Mouse (Mus musculus): ENCODE measurements around the gene Flywch2.

Gene Flywch2

GRCm38 (mm10) chr17:23785561-23786471, at the start of gene Flywch2:
TSS of gene Flywch2 (minus strand) at chr17:23786081.
- peak; percentile 90 for DNase-seq

DNA sequence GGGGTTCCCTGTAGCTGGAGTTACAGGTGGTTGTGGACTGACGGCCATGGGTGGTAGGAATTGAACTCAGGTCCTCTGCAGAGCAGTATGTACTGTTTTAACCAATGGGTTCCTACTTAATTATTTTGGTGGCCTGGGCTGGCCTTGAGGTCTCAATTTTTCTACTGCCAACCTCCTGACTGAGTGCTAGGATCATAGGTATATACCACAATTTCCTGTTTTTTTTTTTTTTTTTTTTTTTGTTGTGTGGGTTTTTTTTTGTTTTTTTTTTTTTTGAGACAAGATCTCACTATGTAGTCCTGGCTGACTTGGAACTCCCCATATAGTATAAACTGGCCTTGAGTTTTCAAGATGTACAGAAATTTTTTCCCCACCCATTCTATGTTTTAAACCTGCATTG, 45.3 kb upstream of the Flywch2 start:
- DNase-seq: no peak

GRCm38 (mm10) chr17:23829064-23829619, 43.3 kb upstream of the Flywch2 start, which contains the start of gene Elob:
TSS of gene Elob (minus strand) at chr17:23829136.
- DNase-seq: peak; percentile 93

GRCm38 (mm10) chr17:23828271-23829001, 42.6 kb upstream of the Flywch2 start:
- DNase-seq: no peak

- DNase-seq: no peak
Measured at GRCm38 (mm10) chr17:23825591-23825990, 39.7 kb upstream of the Flywch2 start.

DNA sequence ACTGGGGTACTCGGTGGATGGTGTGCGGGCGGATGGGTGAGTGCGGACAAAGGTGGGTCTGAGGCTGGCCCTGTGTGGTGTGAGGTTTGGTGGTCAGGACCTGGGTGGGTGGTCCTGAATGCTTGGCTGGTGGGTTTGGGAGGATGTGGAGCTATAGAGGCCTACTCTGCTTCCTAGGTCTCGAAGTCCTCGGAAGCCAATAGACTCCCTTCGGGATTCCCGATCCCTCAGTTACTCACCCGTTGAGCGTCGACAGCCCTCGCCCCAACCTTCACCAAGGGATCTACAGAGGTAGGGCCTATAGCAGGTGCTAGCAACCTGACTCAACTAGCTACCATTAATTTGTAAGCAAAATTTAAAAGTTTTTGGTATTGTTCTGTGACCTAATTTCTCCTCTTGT, 37.7 kb upstream of the Flywch2 start:
- DNase-seq: no peak

GRCm38 (mm10) chr17:23823018-23823417, 37.1 kb upstream of the Flywch2 start:
- no peak for DNase-seq

GRCm38 (mm10) chr17:23822094-23822493, 36.2 kb upstream of the Flywch2 start:
- DNase-seq: no peak

- no peak for DNase-seq
Measured at GRCm38 (mm10) chr17:23820731-23821130, 34.9 kb upstream of the Flywch2 start.

DNA sequence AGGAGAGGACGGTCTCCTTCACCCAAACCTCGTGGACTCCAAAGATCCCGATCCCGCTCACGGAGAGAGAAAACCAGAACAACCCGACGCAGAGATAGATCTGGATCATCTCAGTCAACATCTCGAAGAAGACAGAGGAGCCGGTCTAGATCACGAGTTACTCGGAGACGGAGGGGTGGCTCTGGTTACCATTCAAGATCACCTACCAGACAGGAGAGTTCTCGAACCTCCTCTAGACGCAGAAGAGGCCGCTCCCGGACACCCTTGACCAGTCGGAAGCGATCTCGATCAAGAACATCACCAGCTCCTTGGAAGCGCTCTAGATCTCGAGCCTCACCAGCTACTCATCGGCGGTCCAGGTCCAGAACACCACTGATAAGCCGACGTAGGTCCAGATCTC, 33.4 kb upstream of the Flywch2 start:
- no peak for DNase-seq

DNA sequence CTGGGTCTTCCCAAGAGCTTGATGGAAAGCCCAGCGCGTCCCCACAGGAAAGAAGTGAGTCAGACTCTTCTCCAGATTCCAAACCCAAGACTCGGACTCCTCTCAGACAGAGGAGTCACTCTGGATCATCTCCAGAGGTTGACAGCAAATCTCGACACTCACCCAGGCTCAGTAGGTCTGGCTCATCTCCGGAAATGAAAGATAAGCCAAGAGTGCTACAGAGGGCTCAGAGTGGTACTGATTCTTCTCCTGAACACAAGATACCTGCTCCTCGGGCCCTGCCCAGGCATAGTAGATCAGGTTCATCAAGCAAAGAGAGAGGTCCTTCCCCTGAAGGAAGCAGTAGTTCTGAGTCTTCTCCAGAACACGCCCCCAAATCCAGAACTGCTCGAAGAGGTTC, 32.7 kb upstream of the Flywch2 start:
- no peak for DNase-seq

DNA sequence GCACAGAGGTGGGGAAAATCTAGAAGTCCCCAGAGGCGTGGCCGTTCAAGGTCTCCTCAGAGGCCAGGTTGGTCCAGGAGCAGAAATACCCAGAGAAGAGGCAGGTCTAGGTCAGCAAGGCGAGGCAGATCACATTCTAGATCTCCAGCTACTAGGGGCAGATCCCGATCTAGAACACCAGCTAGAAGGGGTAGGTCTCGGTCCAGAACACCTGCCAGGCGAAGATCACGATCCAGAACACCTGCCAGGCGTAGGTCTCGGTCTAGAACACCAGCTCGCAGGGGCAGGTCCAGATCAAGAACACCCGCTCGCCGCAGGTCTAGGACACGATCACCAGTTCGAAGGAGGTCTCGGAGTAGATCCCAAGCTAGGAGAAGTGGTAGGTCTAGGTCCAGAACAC, 29.8 kb upstream of the Flywch2 start:
- DNase-seq: no peak

DNA sequence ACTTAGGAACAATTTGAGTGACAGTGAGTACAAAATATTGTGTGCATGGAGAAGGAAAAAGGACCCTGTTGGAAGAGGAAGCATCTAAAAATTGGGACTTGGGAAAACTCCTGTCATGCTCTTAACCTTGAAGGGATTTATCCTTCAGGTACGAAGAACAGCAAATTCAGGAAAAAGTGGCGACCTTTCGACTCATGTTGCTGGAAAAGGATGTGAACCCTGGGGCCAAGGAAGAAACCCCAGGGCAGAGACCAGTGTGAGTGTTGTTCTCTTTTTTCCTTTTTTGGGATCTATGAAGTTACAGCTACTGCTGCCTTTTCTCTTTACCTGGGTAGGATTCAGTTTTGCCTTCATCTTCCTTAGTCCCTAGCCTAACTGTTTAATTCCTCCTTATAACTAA, 22.0 kb upstream of the Flywch2 start:
- DNase-seq: no peak

GRCm38 (mm10) chr17:23806867-23807266, 21.0 kb upstream of the Flywch2 start:
- DNase-seq: peak; percentile 63

DNA sequence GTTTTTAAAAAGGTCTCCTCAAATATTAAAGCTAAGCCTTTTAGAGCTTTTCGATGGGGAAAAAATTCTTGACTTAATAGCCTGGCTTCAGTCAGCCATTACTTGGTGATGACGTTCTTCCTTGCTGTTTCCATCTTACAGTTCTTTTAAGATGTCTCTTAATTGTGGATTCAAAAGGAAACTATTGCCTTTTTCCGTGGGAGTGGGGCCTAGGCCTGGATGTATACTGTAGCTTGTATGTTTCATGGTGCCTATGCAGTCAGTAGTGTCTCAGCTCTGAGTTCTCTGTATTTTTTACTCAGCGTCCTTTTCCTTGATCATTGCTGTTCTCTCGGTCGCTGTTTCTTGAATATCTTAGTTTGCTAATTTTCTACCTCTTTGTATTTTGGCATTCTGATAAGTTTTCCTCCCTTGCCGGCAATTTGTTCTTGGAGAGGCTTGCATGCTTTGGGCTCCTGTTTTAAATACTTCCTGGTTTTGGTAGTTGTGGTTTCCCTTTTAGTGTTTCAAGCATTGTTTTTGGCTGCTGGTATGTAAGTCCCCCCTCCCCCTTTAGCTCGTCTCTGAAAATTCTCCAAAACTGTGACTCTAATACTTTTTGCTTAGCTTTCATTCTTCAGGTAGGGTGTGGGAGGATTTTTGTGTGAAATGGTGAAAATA, 18.7 kb upstream of the Flywch2 start:
- DNase-seq: no peak

DNA sequence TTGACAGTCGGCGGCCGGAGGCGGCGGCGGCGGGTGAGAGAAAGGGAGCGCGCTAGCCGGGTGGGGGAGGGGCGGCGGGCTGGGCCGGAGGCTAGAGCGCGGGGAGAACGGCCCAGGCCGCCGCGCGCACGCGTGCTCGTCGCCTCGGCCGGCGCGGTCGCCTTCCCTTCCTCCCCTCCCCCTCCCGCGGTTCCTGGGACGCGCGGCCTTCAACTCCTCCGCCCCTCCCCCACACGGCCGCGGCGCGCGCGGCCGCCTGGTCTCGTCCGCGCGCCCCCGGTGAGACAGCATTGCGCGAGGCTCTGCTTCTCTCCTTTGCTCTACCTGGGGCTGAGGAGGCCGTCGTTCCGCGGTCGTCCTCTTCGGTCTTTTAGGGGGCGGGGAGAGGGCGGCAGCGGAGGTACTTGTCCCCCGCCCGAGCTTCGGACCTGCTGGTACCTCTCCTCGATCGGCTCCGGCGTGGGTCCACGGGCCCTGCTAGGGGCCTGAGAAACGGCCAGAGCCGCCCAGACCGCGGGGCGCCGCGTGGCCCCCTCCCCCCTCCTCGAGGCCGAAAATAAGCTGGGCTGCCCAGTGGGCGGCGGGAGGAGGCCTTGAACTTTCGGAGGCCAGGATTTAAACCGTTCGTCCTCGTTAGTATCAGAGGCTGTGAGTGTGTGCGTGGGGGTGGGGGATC, 17.6 kb upstream of the Flywch2 start:
- DNase-seq: peak; percentile 91

GRCm38 (mm10) chr17:23802746-23803365, 17.0 kb upstream of the Flywch2 start:
- peak; percentile 99 for DNase-seq

- no peak for DNase-seq
Measured at GRCm38 (mm10) chr17:23801627-23802026, 15.7 kb upstream of the Flywch2 start.

DNA sequence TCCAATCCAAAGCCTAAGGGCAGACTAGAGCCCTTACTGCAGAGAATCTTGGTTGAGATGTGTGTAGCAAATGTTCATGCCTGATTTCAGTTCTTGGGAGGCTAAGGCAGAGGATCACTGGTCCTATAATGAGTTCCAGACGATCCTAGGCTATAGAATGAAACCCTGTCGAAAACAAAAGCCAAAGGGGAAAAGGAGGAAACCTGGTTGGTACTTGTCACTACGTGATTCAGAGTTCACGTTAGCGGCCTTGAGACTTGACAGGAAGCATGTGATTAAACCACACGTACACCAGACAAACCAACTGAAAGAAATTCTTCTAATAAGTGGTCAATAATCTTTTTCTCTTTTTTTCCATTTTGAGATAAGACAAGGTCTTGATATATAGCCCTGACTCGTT, 11.4 kb upstream of the Flywch2 start:
- no peak for DNase-seq

DNA sequence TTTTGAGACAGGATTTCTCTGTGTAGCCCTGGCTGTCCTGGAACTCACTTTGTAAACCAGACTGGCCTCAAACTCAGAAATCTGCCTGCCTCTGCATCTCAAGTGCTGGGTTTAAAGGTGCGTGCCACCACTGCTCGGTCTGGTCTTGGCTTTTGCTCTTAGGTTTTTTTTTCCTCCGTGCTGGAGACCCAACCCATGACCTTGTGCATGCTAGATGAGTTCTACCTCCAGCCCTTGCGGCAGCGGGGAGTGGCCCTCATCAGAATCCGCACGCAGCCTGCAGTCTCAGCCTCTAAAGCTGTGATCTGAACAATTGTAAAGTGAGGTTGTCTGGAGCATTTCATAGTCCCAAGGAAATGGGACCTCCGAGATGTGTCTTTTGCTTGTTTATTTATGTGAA, 9.4 kb upstream of the Flywch2 start:
- no peak for DNase-seq

DNA sequence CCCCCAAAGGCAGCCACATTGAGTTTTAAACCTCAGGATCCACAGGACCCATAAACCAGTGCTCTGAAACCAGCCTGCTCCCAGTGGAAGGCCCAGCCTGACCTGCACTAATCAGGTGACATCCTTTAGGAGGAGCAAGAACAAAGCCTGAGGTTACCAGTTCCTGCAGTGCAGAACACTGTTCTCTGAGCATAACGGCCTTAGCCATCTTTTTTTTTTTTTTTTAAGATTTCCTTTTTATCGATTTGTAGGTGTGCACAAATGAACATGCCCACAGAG, 5.1 kb upstream of the Flywch2 start:
- DNase-seq: no peak
